Mouse (Mus musculus): ENCODE data around the gene Prss40.

DNA sequence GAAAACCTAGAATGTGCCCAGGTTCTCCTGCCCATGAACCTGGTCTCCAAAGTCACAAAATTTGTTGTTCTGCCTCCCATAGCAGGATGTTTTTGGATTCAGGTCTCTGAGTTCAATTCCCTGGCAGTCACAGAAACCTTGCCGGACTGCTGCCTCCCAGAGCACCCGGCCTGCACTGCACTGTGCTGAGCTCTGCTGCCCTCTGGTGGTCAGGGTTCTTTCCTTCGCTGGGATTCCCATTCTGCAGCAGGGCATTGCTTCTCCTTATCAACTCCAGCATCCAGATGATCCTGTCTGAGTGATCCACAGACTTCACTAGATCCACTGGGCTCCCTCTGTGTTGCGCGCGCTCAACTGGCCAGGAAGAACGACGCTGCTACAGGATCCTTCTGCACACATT, 41.6 kb upstream of the Prss40 start:
- TF ChIP-seq CTCF (IDR thresholded peaks at IDR 0.05), result peak; percentile 95
- no peak for TF ChIP-seq EP300 (IDR thresholded peaks at IDR 0.05)

Measured in lung, postnatal 0 days (tissue).